In the genomic region with DNA sequence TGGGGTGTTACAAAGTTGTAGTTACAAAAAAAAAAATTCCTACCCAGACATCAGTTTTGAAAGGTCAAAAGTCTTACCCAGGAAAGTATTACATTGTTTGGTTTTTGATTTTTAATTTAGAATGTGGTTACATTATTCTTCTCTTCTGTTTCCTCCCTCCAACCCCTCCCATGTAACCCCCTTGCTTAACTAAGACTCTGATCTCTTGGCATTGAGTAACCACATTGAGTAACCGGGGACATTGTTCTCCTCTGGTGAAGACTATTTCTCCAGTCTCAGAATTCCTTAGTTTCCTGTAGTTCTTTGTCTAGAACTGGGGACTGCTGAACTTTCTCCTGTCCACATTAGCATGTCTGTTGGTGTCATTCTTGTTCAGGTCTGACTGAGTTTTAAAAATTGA, we compare ENCODE assay signal across 29 mouse cellular contexts.
DNase-seq lines count a peak whose midpoint lies in the region; ATAC-seq and TF ChIP-seq lines count a peak whose summit lies in the region.
"Had no signal": no experiment of that assay in that cellular context is flagged by ENCODE, and none has a peak within 500 bp of the region (broad histone marks: within the 10 kb centered on the region; RNA-seq: fewer than 3 reads in every experiment).

No protein-coding gene starts in this region.

- no peaks in the 10 kb centered on the region for H3K36me3 ChIP-seq in lung, postnatal 0 days (ENCODE audit: insufficient read depth, low read length)
- no peaks in the 10 kb centered on the region for H3K36me3 ChIP-seq in liver, embryonic 12.5 days
- H3K36me3 ChIP-seq: embryonic facial prominence, embryonic 10.5 days; embryonic facial prominence, embryonic 13.5 days; forebrain, embryonic 12.5 days; heart, embryonic 10.5 days; heart, embryonic 13.5 days; hindbrain, embryonic 12.5 days; hindbrain, embryonic 15.5 days; intestine, embryonic 15.5 days had no signal

- H3K27me3 ChIP-seq in lung, postnatal 0 days (replicated peaks; ENCODE audit: insufficient read depth, low read length), result no peaks in the 10 kb centered on the region
- no peaks in the 10 kb centered on the region for H3K27me3 ChIP-seq in liver, embryonic 12.5 days (replicated peaks)
- H3K27me3 ChIP-seq: embryonic facial prominence, embryonic 13.5 days; heart, embryonic 13.5 days; hindbrain, embryonic 12.5 days; hindbrain, embryonic 15.5 days; intestine, embryonic 15.5 days had no signal

- no peak for ATAC-seq in lung, postnatal 0 days
- peak; percentile 37 to 40; a peak in 1 of 4 replicates for ATAC-seq in hematopoietic stem cell, adult 5-6 weeks (replicated peaks in 1 of 2; ENCODE audit: insufficient read depth in 1 of 2, low FRiP score in 2 of 2, low TSS enrichment in 1 of 2, low read depth in 1 of 2, poor library complexity in 2 of 2, severe bottlenecking in 2 of 2)
- peak; percentile 59; the same call in 1 of the 2 replicates for ATAC-seq in monocyte, adult 5-6 weeks (replicated peaks; ENCODE audit: insufficient number of reproducible peaks, low FRiP score, low TSS enrichment, poor library complexity, severe bottlenecking)
- no peak for ATAC-seq in liver, embryonic 12.5 days
- ATAC-seq: CD4-positive, CD25-positive, alpha-beta regulatory T cell, adult 4 months; intestine, embryonic 15.5 days had no signal

- H3K27ac ChIP-seq in lung, postnatal 0 days (ENCODE audit: low read length), result no peak overlapping the region
- H3K27ac ChIP-seq in bone marrow macrophage, adult 2 months (ENCODE audit: insufficient read depth, low read depth, low read length), result peak overlapping the region; percentile 53
- H3K27ac ChIP-seq in liver, embryonic 12.5 days, result no peak overlapping the region
- H3K27ac ChIP-seq: embryonic facial prominence, embryonic 10.5 days; embryonic facial prominence, embryonic 13.5 days; forebrain, embryonic 12.5 days; heart, adult 2 months; heart, embryonic 10.5 days; heart, embryonic 13.5 days; hindbrain, embryonic 12.5 days; hindbrain, embryonic 15.5 days; intestine, embryonic 15.5 days had no signal

- no peak overlapping the region for H3K4me2 ChIP-seq in lung, postnatal 0 days (replicated peaks; ENCODE audit: low read depth, low read length)
- H3K4me2 ChIP-seq in liver, embryonic 12.5 days, result no peak overlapping the region
- H3K4me2 ChIP-seq: embryonic facial prominence, embryonic 13.5 days; forebrain, embryonic 12.5 days; heart, embryonic 13.5 days; hindbrain, embryonic 12.5 days; hindbrain, embryonic 15.5 days; intestine, embryonic 15.5 days had no signal

- H3K4me3 ChIP-seq in lung, postnatal 0 days (ENCODE audit: low read depth, low read length), result no peak overlapping the region
- H3K4me3 ChIP-seq in bone marrow macrophage, adult 2 months (ENCODE audit: insufficient read depth, low read length), result no peak overlapping the region
- H3K4me3 ChIP-seq in liver, embryonic 12.5 days, result no peak overlapping the region
- H3K4me3 ChIP-seq: embryonic facial prominence, embryonic 10.5 days; embryonic facial prominence, embryonic 13.5 days; erythroblast, embryonic 14.5 days; forebrain, embryonic 12.5 days; heart, adult 2 months; heart, embryonic 10.5 days; heart, embryonic 13.5 days; hindbrain, embryonic 12.5 days; hindbrain, embryonic 15.5 days; intestine, embryonic 15.5 days had no signal

- no peak for TF ChIP-seq CTCF in lung, postnatal 0 days (IDR thresholded peaks at IDR 0.05)
- TF ChIP-seq CTCF in bone marrow macrophage, adult 2 months (IDR thresholded peaks at IDR 0.05; ENCODE audit: low read depth, low read length), result no peak

- peak; percentile 51 for DNase-seq in lung, postnatal 0 days (ENCODE audit: low spot score)
- no peak for DNase-seq in lung, adult 18-20 months
- DNase-seq in frontal cortex, postnatal 25 days (ENCODE audit: low spot score in 2 of 2), result no peak
- no peak for DNase-seq in thymus, postnatal 25 days
- DNase-seq: adrenal gland, adult 2 months; adrenal gland, postnatal 14 days; cerebellum, adult 18-20 months; cerebellum, adult 9-11 months; cerebellum, postnatal 25 days; embryo, embryonic 11 days; gastrocnemius, postnatal 25 days; heart, adult 2 months; heart, postnatal 14 days; heart, postnatal 4 days had no signal

- TF ChIP-seq POLR2A in bone marrow macrophage, adult 2 months (IDR thresholded peaks at IDR 0.05; ENCODE audit: borderline replicate concordance, low read depth, low read length), result no peak

- H3K9ac ChIP-seq in lung, postnatal 0 days (replicated peaks; ENCODE audit: low read depth), result no peak overlapping the region
- no peak overlapping the region for H3K9ac ChIP-seq in liver, embryonic 12.5 days
- H3K9ac ChIP-seq: embryonic facial prominence, embryonic 13.5 days; forebrain, embryonic 12.5 days; forebrain, postnatal 0 days; heart, embryonic 13.5 days; hindbrain, embryonic 12.5 days; hindbrain, embryonic 15.5 days; intestine, embryonic 15.5 days had no signal

- no peaks in the 10 kb centered on the region for H3K4me1 ChIP-seq in lung, postnatal 0 days (ENCODE audit: insufficient read depth, low read depth, low read length)
- H3K4me1 ChIP-seq in bone marrow macrophage, adult 2 months (ENCODE audit: control insufficient read depth, insufficient read depth, low read length), result peaks cover 15% of the 10 kb centered on the region
- no peaks in the 10 kb centered on the region for H3K4me1 ChIP-seq in liver, embryonic 12.5 days
- H3K4me1 ChIP-seq: embryonic facial prominence, embryonic 13.5 days; forebrain, embryonic 12.5 days; heart, embryonic 10.5 days; hindbrain, embryonic 12.5 days; hindbrain, embryonic 15.5 days had no signal

- H3K9me3 ChIP-seq in lung, postnatal 0 days (ENCODE audit: low read length), result no peaks in the 10 kb centered on the region
- H3K9me3 ChIP-seq in liver, embryonic 12.5 days (replicated peaks), result no peaks in the 10 kb centered on the region
- H3K9me3 ChIP-seq: embryonic facial prominence, embryonic 10.5 days; embryonic facial prominence, embryonic 13.5 days; forebrain, embryonic 12.5 days; heart, embryonic 10.5 days; heart, embryonic 13.5 days; hindbrain, embryonic 12.5 days; hindbrain, embryonic 15.5 days; intestine, embryonic 15.5 days had no signal

- TF ChIP-seq EP300 in lung, postnatal 0 days (IDR thresholded peaks at IDR 0.05), result no peak

- WGBS in lung, postnatal 0 days, result 50% methylated on average over 1 of the region's 1 CpGs
- WGBS in liver, embryonic 12.5 days (ENCODE audit: insufficient replicate concordance), result 64% methylated on average over 1 of the region's 1 CpGs

Comparison
In these comparisons a context has a peak if more than half of its experiments do, and no peak if none do; other contexts are left out.
1. ATAC-seq: peak in hematopoietic stem cell, adult 5-6 weeks (2 of 2) and monocyte, adult 5-6 weeks (single experiment); none in lung, postnatal 0 days (single experiment) and liver, embryonic 12.5 days (single experiment).